Mouse (Mus musculus) ovary, postnatal 14 days (tissue): ENCODE data around the gene Islr2.
"Not testable (repeated sequence)": the region's sequence is repeated elsewhere in the genome, so short reads cannot be mapped to it uniquely, and the experiment has no call there.

Source experiments
- DNase-seq: peaks from one replicate; pipeline ENCODE4 v3.0.0; 2022; ENCODE audit warnings: low spot score

Islr2 gene

DNA sequence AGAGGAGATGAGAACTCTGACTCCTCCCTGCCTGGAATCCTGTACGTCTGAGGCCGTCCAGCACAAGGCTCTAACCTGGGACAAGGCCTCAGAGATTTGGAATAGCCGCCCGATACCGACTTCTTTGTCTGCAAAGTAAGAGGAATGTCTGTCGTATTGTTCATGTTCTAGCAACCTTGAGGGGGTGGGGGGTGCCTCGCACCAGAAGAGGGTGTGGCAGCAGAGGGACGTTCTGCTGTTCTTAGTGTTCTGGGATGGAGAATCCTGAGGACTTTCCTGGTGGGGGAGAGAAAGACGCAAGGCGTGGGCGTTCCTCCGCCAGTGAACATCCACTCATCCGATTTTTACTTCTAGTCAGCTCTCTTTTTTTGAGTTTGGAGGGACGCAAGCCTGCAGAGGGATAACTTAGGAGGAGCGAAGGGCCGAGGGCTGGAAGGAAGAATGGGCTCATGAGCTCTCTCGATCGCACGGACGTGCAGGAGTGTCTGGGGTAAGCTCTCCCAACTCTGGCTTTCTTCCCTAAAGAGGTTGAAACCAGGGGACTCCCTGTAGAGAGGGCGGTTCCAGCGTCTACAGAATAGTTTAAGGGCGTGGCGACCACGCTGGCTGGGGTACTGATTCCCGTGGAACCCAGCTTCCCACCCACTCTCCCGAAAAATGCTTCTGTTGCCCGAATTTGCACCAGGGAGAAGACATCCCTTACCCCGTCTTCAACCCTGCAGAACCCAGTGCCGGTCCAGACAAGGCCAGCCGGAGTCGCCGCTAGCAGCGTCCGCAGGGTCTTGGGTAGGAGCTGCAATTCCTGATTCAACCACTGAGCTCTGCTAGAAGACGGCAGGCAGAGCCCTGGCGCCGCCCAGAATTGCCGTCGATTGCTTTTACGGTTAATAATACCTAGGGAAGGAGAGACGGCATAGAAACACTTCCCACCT lies at the start of gene Islr2, which contains the start of gene Islr:
Gene Islr2 (minus strand): TSS at position 804 of the 932 bp plus-strand sequence.
Gene Islr (minus strand): TSS at position 791 of the 932 bp plus-strand sequence.
- peak; percentile 60 for DNase-seq

DNA sequence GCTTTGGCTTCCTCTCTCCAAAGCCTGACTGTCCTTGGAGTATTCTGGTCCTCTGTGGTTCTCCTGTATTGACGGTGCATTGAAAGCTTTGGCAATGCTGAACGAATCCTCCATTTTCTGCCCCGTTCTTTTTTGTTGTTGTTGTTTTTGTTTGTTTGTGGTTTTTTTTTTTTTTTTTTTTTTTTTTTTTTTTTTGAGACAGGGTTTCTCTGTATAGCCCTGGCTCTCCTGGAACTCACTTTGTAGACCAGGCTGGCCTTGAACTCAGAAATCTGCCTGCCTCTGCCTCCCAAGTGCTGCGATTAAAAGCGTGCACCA lies 49.6 kb upstream of the Islr2 start:
- DNase-seq: not testable (repeated sequence)

DNA sequence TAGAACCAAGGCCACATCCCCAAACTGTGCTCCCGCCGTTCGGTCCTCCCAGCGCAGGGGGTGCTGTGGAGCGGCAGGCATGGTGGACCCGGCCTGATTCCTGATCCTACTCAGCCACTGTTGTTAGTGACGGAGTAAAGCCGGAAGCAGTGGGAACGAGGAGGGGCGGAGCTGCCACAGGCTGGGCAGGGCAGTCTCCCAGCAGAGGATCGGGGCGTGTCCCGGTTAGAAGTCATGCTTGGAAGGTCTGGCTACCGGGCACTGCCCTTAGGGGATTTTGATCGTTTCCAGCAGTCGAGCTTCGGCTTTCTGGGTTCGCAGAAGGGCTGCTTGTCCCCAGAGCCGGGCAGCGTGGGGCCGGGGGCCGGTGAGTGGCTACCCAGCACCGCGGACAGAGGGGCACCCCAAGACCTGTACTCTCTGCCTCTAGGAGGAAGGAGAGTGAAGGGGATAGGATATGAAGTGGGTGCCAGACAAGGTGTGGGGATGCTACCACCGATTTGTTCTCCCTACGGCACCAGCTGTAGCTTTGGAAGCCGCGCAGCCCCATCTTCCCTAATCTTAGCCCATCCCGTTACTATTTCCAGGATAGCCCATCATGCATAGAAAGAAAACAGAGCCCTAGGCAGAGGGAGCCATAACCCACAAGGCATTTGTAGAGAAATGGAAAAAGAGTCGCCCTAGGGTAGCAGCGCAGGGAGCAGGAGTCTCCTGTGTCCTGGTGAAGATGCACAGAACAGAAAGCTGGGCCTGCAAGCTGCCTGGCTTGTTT lies 49.1 kb upstream of the Islr2 start, which contains the start of gene Stoml1:
Gene Stoml1 (plus strand): TSS at position 132 of the 772 bp plus-strand sequence.
- DNase-seq: peak; percentile 93

DNA sequence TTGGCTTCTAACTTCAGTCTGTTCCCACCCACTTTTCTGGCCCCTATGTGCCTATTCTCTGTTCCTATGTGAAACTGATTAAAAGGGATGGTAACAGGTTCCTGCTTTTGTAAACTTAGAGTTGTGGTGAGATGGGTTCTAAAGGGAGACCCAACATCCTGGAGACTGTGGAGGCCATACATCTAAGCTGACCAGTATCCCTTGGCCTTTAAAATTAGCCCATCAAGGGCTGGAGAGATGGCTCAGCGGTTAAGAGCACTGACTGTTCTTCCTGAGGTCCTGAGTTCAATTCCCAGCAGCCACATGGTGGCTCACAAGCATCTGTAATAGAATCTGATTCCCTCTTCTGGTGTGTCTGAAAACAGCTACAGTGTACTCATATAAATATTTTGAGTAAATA lies 46.6 kb upstream of the Islr2 start:
- DNase-seq: not testable (repeated sequence)

DNA sequence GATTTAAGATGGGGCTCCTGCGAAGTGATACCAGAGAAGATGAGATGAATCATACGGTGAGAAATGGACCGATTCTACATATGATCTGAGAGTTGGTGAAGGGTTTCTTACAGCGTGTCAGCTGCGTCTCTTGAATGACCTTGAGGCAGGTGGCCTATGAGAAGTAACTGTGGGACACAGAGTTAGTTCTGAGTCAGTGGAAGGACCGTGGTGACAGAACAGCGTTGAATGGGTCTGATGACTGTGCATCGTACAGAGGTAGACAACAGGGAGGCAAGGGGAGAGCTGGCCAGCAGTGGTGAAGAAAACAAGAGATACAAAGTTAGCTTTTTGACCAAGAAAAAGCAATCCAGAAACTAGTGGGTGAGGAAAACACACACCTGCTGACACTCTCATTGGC lies 46.2 kb upstream of the Islr2 start:
- no peak for DNase-seq

DNA sequence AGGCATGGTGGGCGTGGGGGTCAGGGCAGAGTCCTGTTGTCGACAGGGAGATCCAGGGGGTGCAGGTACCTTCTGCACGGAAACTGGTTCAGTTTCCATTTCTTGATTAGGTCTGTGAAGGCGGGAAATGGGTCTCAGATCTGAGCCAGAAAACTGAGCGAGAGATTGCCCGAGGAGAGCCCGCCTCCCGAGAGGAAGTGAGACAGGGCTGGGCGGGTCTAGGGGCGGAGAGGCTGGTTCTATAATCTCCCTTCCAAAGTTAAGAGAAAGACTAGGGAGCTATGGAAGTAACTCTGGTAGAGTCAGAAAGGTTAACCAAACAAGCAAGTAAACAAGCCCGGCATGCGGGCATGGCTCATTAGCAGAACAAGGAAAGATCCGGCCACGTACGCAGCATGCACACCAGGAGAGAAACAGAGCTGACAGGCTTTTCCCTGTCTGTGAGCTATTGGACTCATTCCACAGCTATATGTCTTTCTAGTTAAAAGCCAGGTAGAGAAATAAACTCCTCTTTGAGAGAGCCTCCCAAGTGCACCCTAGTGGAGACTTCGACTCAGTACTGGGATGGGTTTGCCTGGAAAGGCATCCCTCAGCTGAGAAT lies 45.6 kb upstream of the Islr2 start, which contains the start of gene Pml:
Gene Pml (minus strand): TSS at position 195 of the 601 bp plus-strand sequence.
- peak; percentile 58 for DNase-seq

DNA sequence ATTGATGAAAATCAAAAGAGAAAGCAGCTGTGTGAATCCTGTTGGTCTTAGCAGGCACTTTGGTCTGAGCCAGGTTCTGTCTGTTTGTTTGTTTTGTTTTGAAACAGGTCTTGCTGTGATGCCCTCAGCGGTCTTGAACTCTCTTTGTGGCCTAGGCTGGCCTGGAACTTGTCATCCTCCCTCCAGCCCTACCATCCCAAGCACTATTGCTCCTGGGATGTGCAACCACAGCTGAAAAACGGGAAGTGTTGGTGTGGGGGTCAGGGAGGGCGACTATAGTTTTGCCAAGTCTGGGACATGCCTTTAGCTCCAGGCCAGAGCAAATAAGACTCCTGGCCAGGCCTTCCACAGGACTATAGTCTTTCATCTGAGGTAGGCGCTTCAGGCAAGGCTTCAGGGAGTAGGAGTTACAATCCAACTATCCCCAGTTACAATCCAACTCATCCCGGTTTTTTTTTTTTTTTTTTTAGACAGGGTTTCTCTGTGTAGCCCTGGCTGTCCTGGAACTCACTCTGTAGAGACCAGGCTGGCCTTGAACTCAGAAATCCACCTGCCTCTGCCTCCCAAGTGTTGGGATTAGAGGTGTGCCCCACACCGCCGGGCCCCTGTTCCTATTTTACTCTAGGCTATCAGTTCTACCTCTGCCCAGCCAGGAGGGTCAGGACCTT lies 44.8 kb upstream of the Islr2 start:
- DNase-seq: no peak

DNA sequence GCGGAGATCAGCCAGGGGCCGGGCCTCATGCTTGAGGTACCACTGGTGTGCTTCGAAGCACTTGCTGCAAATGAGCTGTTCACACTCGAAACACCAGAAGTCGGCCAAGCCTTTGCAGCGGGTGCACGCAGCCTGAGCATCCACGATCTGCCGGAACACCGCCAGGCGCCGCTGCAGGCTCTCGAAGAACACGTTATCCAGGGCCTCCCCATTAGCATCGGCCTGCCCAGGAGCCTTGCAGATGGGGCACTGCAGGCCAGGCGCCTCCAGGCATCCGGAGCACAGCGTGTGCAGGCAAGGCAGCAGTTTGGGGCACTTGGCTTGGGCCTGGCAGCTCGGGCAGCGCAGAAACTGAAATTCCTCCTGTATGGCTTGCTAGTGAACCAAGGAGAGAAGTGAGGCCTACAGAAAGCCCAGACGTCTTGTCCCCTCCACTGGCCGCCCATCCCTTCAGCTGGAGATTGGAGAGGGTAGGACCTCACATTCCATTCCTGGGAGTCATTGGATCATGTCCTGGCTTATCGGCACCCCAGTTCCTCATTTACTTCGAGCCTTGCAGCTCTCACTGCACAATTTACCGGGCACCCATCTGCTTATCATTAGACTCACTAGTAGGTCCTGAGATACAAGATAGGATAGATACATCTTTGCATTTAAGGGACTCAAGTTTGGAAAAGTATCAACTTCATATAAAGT lies 43.1 kb upstream of the Islr2 start:
- DNase-seq: peak; percentile 64

DNA sequence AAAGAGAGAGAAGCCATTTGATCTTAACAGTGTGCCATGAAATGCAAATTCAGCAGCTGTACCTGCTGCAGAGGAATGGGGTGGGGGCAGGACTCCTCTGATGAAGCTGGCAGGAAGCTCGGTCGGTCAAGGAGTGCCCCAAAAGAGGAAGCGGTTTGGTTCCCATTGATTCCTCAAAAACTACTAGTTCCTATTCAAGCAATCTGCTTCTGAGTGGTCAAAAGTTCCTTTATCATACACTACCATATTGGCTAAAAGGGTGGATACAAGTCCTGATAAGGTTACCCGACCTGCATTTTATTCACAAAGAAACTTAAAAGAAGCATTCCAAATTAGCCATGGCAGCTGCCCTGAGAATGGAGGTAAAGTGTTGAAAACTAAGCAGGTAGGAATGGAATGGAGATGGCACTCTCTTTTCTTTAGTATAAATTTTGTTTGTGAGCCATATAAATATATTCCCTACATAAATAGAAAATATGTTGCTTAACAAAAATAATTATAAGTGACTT lies 42.0 kb upstream of the Islr2 start:
- DNase-seq: no peak

DNA sequence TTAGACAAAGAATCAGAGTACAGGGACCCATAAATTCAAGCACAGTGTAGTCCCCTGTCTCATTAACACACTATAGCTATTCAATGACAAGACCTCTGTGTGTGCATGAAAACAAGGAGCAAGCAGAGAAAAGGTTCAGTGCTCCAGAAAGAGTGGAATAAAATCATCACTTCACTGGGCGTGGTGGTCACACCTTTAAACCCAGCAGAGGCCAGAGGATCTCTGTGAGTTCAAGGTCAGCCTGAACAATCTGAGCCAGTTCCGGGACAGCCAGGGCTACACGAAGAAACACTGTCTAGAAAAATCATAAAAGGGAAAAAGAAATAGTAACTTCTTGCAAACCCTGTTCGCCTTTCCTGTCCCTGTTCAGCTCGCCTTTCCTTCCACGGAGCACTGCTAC lies 39.6 kb upstream of the Islr2 start:
- DNase-seq: no peak

DNA sequence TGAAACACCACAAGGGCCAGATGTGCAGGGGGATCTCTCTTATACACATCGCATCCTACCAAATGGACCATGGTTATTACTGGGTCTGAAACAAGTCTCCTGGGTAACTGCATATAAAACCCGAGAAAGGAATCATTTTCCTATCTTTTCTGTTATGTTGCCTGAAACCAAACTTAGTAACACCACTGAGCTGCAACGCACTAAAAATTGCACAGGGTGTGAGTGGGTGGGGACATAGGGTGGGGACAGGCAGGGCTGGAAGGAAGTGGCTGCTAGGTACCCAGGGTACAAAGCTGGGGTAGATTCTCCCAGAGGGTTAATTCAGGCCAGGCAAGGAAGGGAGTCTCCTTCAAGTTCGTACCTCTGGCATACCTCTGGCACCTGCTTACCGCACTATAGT lies 38.6 kb upstream of the Islr2 start:
- no peak for DNase-seq

DNA sequence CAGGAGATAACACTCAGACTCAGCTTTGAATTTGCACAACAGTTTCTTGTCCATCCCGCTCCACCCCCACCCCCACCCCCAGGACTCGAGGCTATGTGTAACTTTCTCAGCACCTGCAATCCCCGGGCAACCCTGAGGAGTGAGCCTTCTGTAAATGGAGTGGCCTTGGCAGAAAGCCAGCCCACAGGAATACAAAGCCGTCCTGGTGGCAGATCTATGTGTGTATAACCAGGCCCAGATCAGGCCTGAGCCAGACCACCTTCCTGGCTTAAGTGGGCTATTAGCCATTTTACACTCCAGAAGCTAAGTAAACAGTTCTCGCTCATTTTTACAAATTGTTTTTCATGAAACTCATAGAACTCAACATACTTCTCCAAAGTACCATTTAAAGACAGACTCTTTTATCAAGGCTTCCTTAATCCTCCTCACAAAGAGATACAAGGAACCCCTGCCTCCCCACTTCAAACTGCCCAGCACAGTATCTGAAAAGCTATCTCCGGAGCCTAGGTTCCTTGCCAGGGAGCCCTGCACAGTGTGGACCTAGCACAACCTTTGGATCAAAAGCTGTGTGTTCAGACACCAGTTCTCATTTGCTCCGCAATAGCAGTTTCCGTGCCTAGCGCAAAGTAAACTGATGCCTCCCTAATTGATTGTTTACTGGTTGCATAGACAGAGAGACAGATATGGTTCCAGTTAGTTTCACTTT lies 37.8 kb upstream of the Islr2 start:
- peak; percentile 44 for DNase-seq

DNA sequence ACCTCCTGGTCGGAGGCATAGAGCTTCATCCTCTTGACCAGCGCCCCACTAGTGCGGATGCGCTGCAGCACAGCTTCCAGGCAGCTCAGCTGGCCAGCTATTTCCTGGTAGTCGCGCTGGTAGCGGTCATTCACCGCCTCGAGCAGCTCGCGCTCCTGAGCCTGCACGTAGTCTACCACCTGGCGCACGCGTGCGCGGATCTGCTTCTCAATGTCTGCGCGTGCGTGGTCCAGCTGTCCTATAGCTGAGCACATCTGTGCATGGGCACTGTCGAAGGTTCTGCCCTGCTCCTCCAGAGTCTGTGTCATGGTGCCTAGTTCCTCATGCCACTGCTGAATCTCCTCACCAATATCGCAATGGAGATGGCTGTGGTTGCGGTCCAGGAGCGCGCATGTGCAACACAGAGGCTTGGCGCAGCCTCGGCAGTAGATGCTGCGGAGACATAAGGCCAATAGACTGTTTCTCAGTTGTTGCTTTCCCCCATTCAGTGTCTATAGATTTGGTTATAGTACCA lies 30.4 kb upstream of the Islr2 start:
- DNase-seq: no peak

DNA sequence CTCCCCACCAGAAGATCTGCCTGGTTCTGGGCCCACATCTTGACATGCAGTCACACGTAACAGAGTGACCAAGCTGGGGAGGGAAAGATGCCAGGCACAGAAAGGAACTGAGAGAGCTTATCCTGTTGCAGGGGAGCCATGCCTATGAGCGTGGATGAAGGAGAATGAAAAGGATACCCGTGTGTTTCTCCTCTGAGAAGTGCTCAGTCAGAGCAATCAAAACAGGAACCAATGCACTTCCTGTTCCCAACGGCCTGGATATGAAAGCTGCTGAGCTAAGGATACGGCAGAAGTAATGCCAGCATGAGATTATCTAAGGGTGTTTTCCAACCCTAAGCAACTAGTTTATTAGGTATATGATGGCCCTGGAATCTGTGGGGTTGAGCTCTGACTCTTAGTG lies 28.3 kb upstream of the Islr2 start:
- no peak for DNase-seq

DNA sequence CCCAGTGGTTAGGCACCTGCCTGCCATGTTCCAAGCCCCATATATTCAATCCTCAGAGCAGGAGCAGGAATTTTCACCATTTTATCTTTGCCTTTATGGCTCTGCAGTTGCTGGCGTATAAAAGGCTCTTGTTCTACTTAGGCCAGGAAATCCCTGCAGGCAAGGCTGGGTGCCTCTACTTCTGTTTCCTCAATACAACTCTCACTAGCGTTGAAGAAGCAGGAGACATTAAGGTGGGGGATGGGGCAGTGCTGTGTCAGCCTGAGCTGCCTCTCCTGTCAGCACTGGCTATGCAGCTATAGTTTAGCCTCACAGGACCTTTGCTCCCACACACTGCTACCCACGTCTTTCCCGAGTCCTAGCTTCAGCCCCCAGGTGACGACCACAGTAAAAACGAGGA lies 27.6 kb upstream of the Islr2 start:
- DNase-seq: no peak

DNA sequence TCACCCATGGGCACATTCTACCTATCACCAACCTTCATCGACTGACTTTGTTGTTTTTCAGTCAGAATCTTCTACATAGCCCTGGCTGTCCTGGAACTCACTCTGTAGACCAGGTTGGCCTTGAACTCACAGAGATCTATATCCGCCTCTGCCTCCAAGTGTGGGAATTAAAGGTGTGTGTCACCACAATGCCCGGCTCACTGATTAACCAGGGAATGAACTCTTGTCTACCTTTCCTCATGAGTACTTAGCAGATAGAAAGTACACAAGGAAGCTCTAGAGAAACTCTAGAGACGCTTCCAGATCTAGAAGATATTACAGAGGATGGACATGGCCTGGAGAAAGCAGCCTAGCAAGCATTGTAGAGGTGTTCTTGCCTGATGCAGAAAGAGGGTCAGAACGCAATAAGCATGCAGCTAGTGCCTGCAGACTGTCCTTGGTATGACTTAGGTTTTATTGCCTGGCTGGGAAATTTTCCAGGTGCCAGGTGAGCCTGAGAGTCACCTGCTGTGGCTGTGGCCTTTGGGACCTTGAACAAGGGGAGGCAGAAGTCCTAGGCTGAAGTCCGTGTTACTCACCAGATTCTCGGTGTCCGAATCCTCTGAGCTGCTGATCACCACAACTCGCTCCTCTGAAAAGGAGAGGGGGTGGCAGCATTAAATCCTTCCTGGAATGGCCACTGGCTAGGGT lies 24.8 kb upstream of the Islr2 start:
- no peak for DNase-seq

DNA sequence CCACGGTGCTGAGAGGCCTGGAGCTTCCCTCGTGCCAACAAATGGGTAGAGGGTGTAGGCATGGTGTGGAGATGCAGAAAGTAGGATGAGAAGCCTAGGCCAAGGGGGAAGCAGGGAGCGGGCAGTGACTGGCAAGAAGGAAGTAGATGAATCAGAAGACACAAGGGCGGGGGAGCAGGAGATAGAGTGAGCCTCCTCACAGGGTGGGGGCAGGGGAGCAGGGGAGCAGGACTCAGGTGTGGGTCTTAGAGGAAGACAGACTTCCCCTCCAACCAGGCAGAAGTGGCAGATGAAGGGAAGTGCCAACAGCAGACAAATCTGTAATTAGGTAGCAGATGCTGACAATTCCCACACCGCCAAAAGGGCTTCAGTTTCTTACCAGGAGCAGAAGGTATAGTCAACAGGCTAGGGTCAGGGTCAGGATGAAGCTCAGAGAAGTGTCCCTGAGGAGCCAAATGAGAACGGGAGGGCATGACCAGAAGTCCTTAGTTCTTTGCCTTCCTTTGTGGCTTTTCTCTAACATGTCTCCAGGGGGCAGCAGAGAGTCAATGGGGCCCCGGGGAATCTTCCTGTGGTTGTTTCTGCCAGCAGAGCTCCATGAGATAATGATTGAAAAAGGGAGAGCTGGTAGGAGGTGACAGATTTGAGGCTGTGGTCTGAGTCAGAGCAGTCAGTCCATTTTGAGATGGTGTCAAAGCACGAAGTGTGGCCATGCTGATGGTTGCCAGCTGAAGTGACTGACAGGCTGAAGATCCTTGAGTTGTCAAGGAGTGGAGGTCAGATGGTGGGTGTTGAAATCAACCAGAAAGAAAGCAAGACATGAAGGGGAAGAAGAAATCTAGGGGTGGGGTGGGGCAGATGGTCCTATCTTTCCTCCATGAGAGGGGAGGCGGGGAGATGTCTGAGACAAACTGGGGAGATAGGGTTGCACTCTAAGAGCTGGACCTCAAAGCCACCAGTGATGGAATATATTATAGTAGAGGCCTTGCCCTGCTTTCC lies 22.1 kb upstream of the Islr2 start:
- DNase-seq: peak; percentile 40

DNA sequence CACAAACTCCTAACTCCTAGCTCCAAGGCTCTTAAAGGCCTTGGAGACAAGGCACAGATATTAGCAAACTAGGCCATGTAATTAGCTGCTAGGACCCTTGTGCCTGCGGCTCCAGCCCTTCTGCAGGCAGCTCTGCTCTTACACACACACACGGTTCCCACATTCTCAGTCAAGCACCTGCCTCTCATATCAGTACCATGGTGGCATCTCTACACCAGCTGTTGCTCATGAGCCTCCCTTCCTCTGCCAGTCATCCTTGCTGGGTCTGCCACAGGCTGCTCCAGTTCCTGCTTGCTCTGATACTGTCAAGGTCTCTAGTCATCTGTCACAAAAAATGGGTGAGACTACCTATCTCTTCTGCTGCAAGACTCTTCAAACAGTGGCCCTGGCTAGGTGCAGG lies 20.2 kb upstream of the Islr2 start:
- no peak for DNase-seq
